Mouse (Mus musculus): Measurements from ENCODE around the gene Slc38a2. TPM values are rescaled to one million over a fixed set of nuclear protein-coding genes. Genes with fewer than 3 reads are reported as not detected.

The Slc38a2 gene
- polyA plus RNA-seq (2012; rRNA removed) = 10.1 and 16.8 TPM in 2 replicates

GRCm38 (mm10) chr15:96699521-96700511 lies at the start of gene Slc38a2:
Gene Slc38a2, minus strand, starts transcription at chr15:96699730.

GRCm38 (mm10) chr15:96642436-96643405 lies 56.8 kb downstream of the Slc38a2 start, which contains the start of gene Slc38a1:
Gene Slc38a1, minus strand, starts transcription at chr15:96642913.

Other genes with a start within 250 kb of the Slc38a2 start
- gene Scaf11, start 238.9 kb downstream of the Slc38a2 start, polyA plus RNA-seq (2012; rRNA removed) = 8.0 and 8.3 TPM in 2 replicates
- gene Slc38a1, start 56.8 kb downstream of the Slc38a2 start, polyA plus RNA-seq (2012; rRNA removed) = 4.3 and 4.5 TPM in 2 replicates